Mouse (Mus musculus) MEL (cell line): Measurements from ENCODE around the gene Zmiz1.

Source experiments
- CTCF ChIP-seq, 3 experiments: IDR thresholded peaks in 2 of 3; conservative IDR thresholded peaks in 1 of 3; 2 replicates each; pipeline ENCODE4 v1.5.1; 2011 to 2012; ENCODE audit warnings: low read length in 3 of 3, low read depth in 2 of 3, mild to moderate bottlenecking in 2 of 3, improper control_type of control experiment in 1 of 3, inconsistent platforms in 1 of 3, mixed read lengths in 1 of 3, moderate library complexity in 1 of 3; ENCODE audit not compliant: control insufficient read depth in 1 of 3, insufficient read depth in 1 of 3, poor library complexity in 1 of 3, severe bottlenecking in 1 of 3
- MAFK ChIP-seq: IDR thresholded peaks from 2 replicates; pipeline ENCODE4 v1.6.1; 2011; ENCODE audit warnings: low read depth, mild to moderate bottlenecking, low read length, improper control_type of control experiment, borderline replicate concordance
- MEF2A ChIP-seq: IDR thresholded peaks from 2 replicates; pipeline ENCODE4 v1.6.1; 2014; ENCODE audit warnings: low read depth, mild to moderate bottlenecking, inconsistent platforms, low read length, improper control_type of control experiment; ENCODE audit not compliant: poor library complexity, insufficient replicate concordance, severe bottlenecking; ENCODE audit errors: extremely low read depth
- POLR2A ChIP-seq, 2 experiments: IDR thresholded peaks; 2 replicates each; pipeline ENCODE4 v1.6.1; 2011 to 2012; ENCODE audit warnings: low read length in 2 of 2, mild to moderate bottlenecking in 2 of 2, control low read depth in 1 of 2, improper control_type of control experiment in 1 of 2, low read depth in 1 of 2, moderate library complexity in 1 of 2; ENCODE audit not compliant: control insufficient read depth in 1 of 2, insufficient read depth in 1 of 2, poor library complexity in 1 of 2

DNA sequence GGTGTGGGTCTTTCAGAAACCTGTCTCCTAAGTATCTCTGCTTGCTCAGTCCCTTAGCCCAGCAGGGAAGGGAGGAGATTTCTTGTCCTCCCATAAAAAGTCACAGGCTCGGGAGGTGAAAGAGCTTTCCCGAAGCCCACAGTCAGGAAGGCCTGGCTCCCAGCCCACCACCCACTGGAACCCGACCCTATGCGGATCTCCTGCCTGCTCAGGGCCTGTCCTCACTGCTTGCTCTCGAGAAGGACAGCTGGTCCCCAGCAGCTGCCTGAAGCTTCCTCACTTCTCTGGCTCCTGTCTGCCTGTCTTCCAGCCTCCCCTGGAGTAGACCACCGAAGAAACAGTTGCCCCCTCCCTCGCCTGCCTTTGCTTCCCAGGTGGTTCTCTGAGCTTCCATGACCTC is 103.9 kb downstream of the Zmiz1 start:
- TF ChIP-seq MEF2A: no peak
- no peak for TF ChIP-seq POLR2A (IDR thresholded peaks at IDR 0.05; ENCODE audit: control insufficient read depth in 1 of 2, insufficient read depth in 1 of 2, low read depth in 1 of 2, low read length in 2 of 2, poor library complexity in 1 of 2)
- TF ChIP-seq CTCF (IDR thresholded peaks at IDR 0.05 in 2 of 3, conservative IDR thresholded peaks at IDR 0.05 in 1 of 3; ENCODE audit: control insufficient read depth in 1 of 3, insufficient read depth in 1 of 3, low read depth in 2 of 3, low read length in 3 of 3, poor library complexity in 1 of 3, severe bottlenecking in 1 of 3): no peak
- TF ChIP-seq MAFK: no peak
